Mouse (Mus musculus) embryonic stem cell, embryonic (primary cell): ENCODE measurements at regions not wholly inside any gene's neighbourhood (a gene's known extent, or its start where the extent isn't known, plus 50 kb on each side); places are given as distances from the start of the nearest gene placed in this dataset.
"Not testable (repeated sequence)": the region's sequence is repeated elsewhere in the genome, so short reads cannot be mapped to it uniquely, and the experiment has no call there.

ENCODE experiments used
- CTCF ChIA-PET, 4 experiments: fragments of 300-600 bp in 2 of 4; fragments of 350-600 bp in 2 of 4; sonication (Branson Sonifier 250); formaldehyde crosslinking; loops; one replicate each; lab custom pipeline; 2022; ENCODE audit warnings: inconsistent platforms in 2 of 4; lab: Charles Lee
- POLR2A ChIA-PET, 4 experiments: fragments of 300-600 bp in 2 of 4; fragments of 350-600 bp in 2 of 4; sonication (Branson Sonifier 250); formaldehyde crosslinking; loops; one replicate each; lab custom pipeline; 2022; ENCODE audit warnings: antibody characterized with exemption in 4 of 4, inconsistent platforms in 1 of 4; lab: Charles Lee

GRCm38 (mm10) chr13:89375526-89376474 is 163.8 kb upstream of the Hapln1 start:
- POLR2A ChIA-PET: no interaction called here
- CTCF ChIA-PET: no interaction called here

- ChIA-PET POLR2A (no interaction called here), CTCF (no interaction called here)
Observed at GRCm38 (mm10) chr13:89378365-89378764, 161.2 kb upstream of the Hapln1 start.

- POLR2A ChIA-PET: not testable (repeated sequence)
Observed at GRCm38 (mm10) chr13:89383619-89384190, 155.9 kb upstream of the Hapln1 start.

GRCm38 (mm10) chr13:89384598-89385145 is 154.9 kb upstream of the Hapln1 start:
- ChIA-PET POLR2A (interaction anchor here in 1 of 4 experiments (1.0 kb wide), 1 partner anchor 11 kb away, joined by 3 read pairs; no protein-coding TSS in a partner anchor), CTCF (no interaction called here)

More at GRCm38 (mm10) chr13:89383619-89384190, 155.9 kb upstream of the Hapln1 start:
- CTCF ChIA-PET: not testable (repeated sequence)

- ChIA-PET CTCF (no interaction called here), POLR2A (no interaction called here)
Observed at GRCm38 (mm10) chr13:89387416-89387815, 152.2 kb upstream of the Hapln1 start.

GRCm38 (mm10) chr13:89389149-89389548 is 150.4 kb upstream of the Hapln1 start:
- POLR2A ChIA-PET: no interaction called here

GRCm38 (mm10) chr13:89394717-89395344 is 144.8 kb upstream of the Hapln1 start:
- CTCF ChIA-PET: no interaction called here
- POLR2A ChIA-PET: interaction anchor here in 1 of 4 experiments (0.7 kb wide), 1 partner anchor 1354 kb away, joined by 4 read pairs; no protein-coding TSS in a partner anchor

More at GRCm38 (mm10) chr13:89389149-89389548, 150.4 kb upstream of the Hapln1 start:
- CTCF ChIA-PET: no interaction called here

- ChIA-PET POLR2A (interaction anchor here in 1 of 4 experiments (0.6 to 1.0 kb wide), 3 partner anchors 11 to 1355 kb away, joined by 3 to 4 read pairs (median 3); no protein-coding TSS in a partner anchor), CTCF (no interaction called here)
Observed at GRCm38 (mm10) chr13:89395851-89396250, 143.7 kb upstream of the Hapln1 start.

GRCm38 (mm10) chr13:89401084-89401671 is 138.4 kb upstream of the Hapln1 start:
- CTCF ChIA-PET: no interaction called here
- POLR2A ChIA-PET: no interaction called here

- POLR2A ChIA-PET: no interaction called here
- CTCF ChIA-PET: no interaction called here
Observed at GRCm38 (mm10) chr13:89410504-89410903, 129.1 kb upstream of the Hapln1 start.

GRCm38 (mm10) chr13:89412768-89413487 is 126.7 kb upstream of the Hapln1 start:
- POLR2A ChIA-PET: interaction anchor here in 1 of 4 experiments (0.6 kb wide), 1 partner anchor 1471 kb away, joined by 3 read pairs; no protein-coding TSS in a partner anchor
- CTCF ChIA-PET: no interaction called here

- CTCF ChIA-PET: no interaction called here
- POLR2A ChIA-PET: no interaction called here
Observed at GRCm38 (mm10) chr13:89418804-89419203, 120.8 kb upstream of the Hapln1 start.

- POLR2A ChIA-PET: no interaction called here
- CTCF ChIA-PET: no interaction called here
Observed at GRCm38 (mm10) chr13:89421833-89422232, 117.8 kb upstream of the Hapln1 start.

- ChIA-PET CTCF (no interaction called here), POLR2A (interaction anchor here in 1 of 4 experiments (0.6 kb wide), 1 partner anchor 41 kb away, joined by 3 read pairs; no protein-coding TSS in a partner anchor)
Observed at GRCm38 (mm10) chr13:89423491-89423890, 116.1 kb upstream of the Hapln1 start.

GRCm38 (mm10) chr13:89428272-89429071 is 111.1 kb upstream of the Hapln1 start:
- CTCF ChIA-PET: no interaction called here
- POLR2A ChIA-PET: no interaction called here

- ChIA-PET CTCF (no interaction called here), POLR2A (no interaction called here)
Observed at GRCm38 (mm10) chr13:89444847-89445246, 94.7 kb upstream of the Hapln1 start.

GRCm38 (mm10) chr13:89453819-89454218 is 85.8 kb upstream of the Hapln1 start:
- POLR2A ChIA-PET: interaction anchor here in 1 of 4 experiments (0.6 kb wide), 1 partner anchor 1717 kb away, joined by 4 read pairs; no protein-coding TSS in a partner anchor
- CTCF ChIA-PET: no interaction called here
